Mouse (Mus musculus) granulocyte monocyte progenitor cell, adult 5-6 weeks (primary cell): ENCODE results near the gene Ivns1abp. TPM values are rescaled to one million over a fixed set of nuclear protein-coding genes. Genes with fewer than 3 reads are reported as not detected.
"Not testable (repeated sequence)": the region's sequence is repeated elsewhere in the genome, so short reads cannot be mapped to it uniquely, and the experiment has no call there.

ENCODE experiments used
- ATAC-seq: replicated peaks from 2 replicates; pipeline ENCODE4 v1.8.0; 2016; ENCODE audit warnings: mild to moderate bottlenecking, moderate TSS enrichment, inconsistent platforms; ENCODE audit not compliant: poor library complexity, severe bottlenecking
- total RNA-seq, 2 experiments: library from RNA; stranded (forward) in 1 of 2; stranded (reverse) in 1 of 2; fragments of 200-712, 200-1000 nt in 1 of 2; fragments of >200 nt in 1 of 2; fragmentation: Nextera tagmentation in 1 of 2; gene quantifications; 2 replicates each; pipeline ENCODE4 v1.2.3; 2014 to 2017

Ivns1abp gene
- total RNA-seq (2014; fragmentation: Nextera tagmentation) (284 and 329 TPM in 2 replicates), total RNA-seq (2017) (441 and 484 TPM in 2 replicates)

DNA sequence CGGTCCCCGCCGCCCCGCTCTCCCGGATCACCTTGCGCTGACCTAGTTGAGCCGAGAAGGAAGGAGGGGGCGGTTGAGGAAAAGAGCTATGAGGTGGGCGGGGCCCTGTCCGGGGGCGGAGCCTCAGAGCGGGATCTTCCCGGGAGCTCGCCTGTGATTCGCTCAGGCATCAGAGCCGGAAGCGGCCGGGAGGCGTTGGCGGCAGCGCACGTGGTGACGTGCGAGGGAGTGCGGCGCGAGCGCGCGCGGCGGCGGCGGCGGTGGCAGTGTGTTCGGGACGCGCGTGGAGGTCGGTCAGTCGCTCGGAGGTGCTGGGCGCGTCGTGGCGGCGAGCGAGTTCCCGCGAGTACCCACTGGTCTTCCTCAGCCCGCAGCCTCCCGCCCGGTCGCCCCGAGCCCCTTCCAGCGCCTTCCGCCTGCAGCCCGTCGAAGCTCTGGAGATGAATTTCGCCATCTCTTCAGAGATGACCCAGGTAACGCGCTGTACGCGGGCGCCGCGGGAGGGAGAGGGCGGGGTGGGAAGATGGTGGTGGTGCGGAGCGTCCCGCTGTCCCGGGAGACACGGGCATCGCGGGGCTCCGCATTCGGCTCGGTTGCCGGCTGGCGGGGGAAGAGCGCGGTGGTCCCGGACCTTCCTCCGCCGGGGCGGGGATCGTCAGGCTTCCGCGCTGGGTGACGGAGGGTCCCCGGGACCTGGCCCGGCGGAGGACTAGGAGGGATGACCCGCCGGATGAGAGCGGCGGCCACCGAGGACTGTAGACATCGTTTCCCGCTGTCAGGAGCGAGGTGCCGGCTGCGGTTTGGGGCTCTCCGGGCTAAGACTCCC, at the start of gene Ivns1abp:
TSS of gene Ivns1abp (plus strand) at position 195 of the 826 bp plus-strand sequence.
- ATAC-seq, result peak; percentile 72

- ATAC-seq, result no peak
These were observed 48.8 kb upstream of the Ivns1abp start for GRCm38 (mm10) chr1:151295486-151295885.

- no peak for ATAC-seq
These were observed 47.7 kb upstream of the Ivns1abp start for GRCm38 (mm10) chr1:151296621-151297020.

- no peak for ATAC-seq
These were observed 47.3 kb upstream of the Ivns1abp start for GRCm38 (mm10) chr1:151297025-151297424.

- ATAC-seq, result no peak
These were observed 46.7 kb upstream of the Ivns1abp start for GRCm38 (mm10) chr1:151297596-151297995.

- ATAC-seq, result no peak
These were observed 42.8 kb upstream of the Ivns1abp start for GRCm38 (mm10) chr1:151301456-151301855.

GRCm38 (mm10) chr1:151301904-151302303, 42.4 kb upstream of the Ivns1abp start:
- ATAC-seq, result no peak

DNA sequence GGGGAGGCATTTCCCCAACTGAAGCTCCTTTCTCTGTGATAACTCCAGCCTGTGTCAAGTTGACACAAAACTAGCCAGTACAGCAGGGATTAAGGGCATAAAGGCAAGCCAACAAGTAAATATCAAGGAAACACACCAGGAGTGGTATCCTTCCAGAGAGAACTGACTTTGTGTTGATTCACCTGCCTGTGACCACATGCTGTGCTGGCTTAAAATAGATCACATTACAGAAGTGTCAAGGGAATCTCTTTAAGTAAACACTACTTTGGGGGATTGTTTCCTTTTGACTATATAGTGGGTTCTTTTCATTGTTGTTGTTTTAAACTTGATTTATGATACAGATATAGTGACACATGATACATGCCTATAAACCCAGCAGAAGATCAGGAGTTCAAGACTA, 41.0 kb upstream of the Ivns1abp start:
- no peak for ATAC-seq

DNA sequence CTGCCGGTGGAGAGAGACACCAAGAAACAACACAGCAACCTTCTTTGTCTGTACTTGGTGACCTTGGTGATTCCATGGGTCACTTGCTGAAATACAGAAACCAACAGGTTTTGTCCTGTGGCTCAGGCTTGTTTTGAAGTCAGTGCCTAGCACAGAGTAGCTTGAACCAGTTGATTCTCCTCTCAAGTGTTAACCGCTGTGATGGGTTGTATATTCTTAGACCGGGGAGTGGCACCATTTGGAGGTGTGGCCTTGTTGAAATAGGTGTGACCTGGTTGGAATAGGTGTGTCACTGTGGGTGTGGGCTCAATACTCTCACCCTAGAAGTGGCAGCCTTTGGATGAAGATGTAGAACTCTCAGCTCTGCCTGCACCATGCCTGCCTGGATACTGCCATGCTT, 39.3 kb upstream of the Ivns1abp start:
- ATAC-seq, result not testable (repeated sequence)

- ATAC-seq, result peak; percentile 69
These were observed 37.2 kb upstream of the Ivns1abp start for GRCm38 (mm10) chr1:151307059-151307458.

- ATAC-seq, result no peak
These were observed 36.5 kb upstream of the Ivns1abp start for GRCm38 (mm10) chr1:151307821-151308220.

DNA sequence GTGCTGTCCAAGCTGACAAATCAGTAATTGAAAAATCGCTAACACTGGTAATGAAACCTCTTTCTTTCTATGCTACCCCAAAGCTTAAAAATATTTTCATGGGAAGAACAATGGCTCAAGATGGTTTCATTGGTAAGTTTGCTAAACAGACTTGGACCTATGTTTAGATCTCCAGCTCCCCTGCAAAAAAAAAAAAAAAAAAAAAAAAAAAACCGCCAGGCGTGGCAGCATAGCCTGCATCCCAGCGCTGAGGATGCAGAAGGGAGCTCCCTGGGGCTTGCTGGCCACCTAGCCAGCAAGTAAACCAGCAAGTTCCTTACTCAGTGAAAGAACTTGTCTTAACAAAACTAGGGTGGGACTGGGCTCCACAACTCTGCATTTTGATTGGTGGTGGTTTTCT, 35.8 kb upstream of the Ivns1abp start:
- ATAC-seq, result no peak

- no peak for ATAC-seq
These were observed 33.8 kb upstream of the Ivns1abp start for GRCm38 (mm10) chr1:151310511-151310910.

GRCm38 (mm10) chr1:151311379-151311778, 32.9 kb upstream of the Ivns1abp start:
- ATAC-seq, result no peak

- no peak for ATAC-seq
These were observed 25.0 kb upstream of the Ivns1abp start for GRCm38 (mm10) chr1:151319267-151319666.

GRCm38 (mm10) chr1:151320408-151320807, 23.9 kb upstream of the Ivns1abp start:
- ATAC-seq, result peak; percentile 53

DNA sequence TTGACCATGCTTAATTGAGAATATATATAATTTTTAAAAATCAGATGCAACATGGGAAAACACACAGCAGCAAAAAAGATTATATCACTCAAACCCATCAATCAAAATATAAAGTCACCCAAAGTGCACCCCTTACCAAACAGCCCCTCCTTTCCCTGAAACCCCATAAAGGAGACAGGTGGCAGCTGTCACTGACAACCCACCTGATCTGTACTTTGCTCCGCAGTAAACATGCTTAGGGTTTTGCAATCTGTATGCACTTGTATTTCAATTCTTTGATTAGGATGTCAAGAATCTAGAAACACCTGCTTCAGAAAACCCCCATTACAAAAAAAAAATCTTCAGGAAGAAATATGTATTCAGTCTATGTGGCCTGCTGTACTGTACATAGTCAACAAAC, 18.9 kb upstream of the Ivns1abp start:
- no peak for ATAC-seq

DNA sequence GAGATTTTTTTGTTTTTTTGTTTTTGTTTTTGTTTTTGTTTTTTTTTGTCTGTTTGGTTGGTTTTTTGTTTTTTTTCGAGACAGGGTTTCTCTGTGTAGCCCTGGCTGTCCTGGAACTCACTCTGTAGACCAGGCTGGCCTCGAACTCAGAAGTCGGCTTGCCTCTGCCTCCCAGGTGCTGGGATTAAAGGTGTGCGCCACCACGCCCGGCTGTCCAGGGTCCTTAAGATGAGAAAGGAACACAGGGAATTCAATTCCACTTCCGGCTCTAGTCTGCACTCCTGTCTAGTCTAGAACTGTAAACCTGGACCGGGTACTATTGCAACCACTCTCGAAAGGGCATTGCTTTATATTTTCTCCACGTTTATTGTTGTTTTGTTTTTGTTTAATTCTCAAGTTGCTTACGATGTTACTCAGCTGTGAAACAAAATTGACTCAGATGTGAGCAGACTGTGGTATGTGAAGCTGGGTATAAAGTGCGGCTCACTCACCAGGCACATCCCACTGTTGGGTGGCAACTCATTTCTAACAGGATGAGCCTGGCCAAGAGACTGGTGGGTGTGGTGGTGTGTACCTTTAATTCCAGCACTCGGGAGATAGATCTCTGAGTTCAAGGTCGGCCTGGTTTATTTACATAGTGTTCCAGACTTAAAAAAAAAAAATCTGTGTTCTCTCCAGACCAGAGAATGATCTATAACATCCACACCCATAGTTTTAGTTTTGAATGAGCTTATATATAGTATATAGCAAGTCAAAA, 15.8 kb upstream of the Ivns1abp start:
- no peak for ATAC-seq

- no peak for ATAC-seq
These were observed 14.7 kb upstream of the Ivns1abp start for GRCm38 (mm10) chr1:151329601-151330000.

DNA sequence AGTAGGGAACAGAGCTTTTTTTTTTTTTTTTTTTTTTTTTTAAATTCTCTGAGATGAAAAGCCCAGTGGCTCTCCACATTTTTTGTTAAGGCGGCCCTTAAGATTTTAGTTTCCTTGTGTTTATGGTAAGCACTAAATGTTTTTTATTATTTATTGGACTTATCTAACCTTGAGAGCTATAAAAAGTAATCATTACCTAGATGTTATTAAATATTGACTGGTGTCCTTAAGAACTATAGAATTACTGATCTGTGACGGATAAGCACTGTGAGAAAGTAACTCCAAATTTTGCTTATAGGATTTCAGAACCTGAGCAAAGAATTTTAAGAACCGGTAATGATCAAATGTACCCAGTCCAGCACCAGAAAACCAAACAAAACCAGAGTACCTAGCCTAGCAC, 11.5 kb upstream of the Ivns1abp start:
- ATAC-seq, result no peak

DNA sequence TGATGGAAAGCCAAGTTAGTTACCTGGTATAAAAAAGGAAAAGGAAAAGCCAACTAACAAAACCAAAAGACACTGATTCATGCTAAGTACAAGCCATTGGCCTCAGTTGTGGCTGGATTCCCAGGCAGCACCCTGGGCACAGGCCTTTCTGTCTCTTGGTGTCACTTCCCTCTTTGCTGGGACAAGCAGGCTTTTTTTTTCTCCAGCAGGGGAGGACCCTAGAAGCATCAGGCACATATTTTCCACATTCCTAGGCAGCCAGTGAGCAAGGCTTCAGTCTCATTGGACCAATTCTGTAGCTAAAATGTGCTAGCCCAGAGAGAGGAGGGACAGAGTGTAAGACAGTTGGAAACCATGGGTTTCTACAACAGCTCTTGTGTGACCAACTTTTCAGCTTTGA, 6.0 kb upstream of the Ivns1abp start:
- ATAC-seq, result peak; percentile 85
